Mouse (Mus musculus) C2C12 (cell line): ENCODE results near the gene 1700113H08Rik. TPM values are rescaled to one million over a fixed set of nuclear protein-coding genes. Genes with fewer than 3 reads are reported as not detected.

Experiments
- H3K27me3 ChIP-seq: one replicate; pipeline ENCODE4 v1.6.1; 2011; ENCODE audit not compliant: control insufficient read depth, insufficient read depth, insufficient read length
- H3K36me3 ChIP-seq: one replicate; pipeline ENCODE4 v1.6.1; 2011; ENCODE audit not compliant: control insufficient read depth, insufficient read depth
- H3K4me3 ChIP-seq: one replicate; pipeline ENCODE4 v1.5.1; 2011; ENCODE audit warnings: mild to moderate bottlenecking, control low read depth; ENCODE audit not compliant: poor library complexity, insufficient read depth, severe bottlenecking
- H3K79me2 ChIP-seq: one replicate; pipeline ENCODE4 v1.6.1; 2011; ENCODE audit not compliant: control insufficient read depth, insufficient read depth
- H3K79me3 ChIP-seq: one replicate; pipeline ENCODE4 v1.6.1; 2011; ENCODE audit warnings: low read depth, control low read depth
- H3ac ChIP-seq: one replicate; pipeline ENCODE3; 2011; ENCODE audit warnings: low read depth; ENCODE audit not compliant: control insufficient read depth, insufficient read length
- CEBPB ChIP-seq: IDR thresholded peaks from one replicate; pipeline ENCODE4 v1.6.1; 2011; ENCODE audit warnings: low read depth, mild to moderate bottlenecking, control low read depth, moderate library complexity
- CTCF ChIP-seq: IDR thresholded peaks from one replicate; pipeline ENCODE4 v1.5.1; 2011; ENCODE audit not compliant: control insufficient read depth, insufficient read depth, insufficient read length
- FOSL1 ChIP-seq: IDR thresholded peaks from one replicate; pipeline ENCODE4 v1.8.0; 2011; ENCODE audit warnings: mild to moderate bottlenecking, low read length; ENCODE audit not compliant: poor library complexity, insufficient read depth, severe bottlenecking
- MAX ChIP-seq: IDR thresholded peaks from one replicate; pipeline ENCODE4 v1.6.1; 2011; ENCODE audit warnings: mild to moderate bottlenecking, control low read depth
- MYOD1 ChIP-seq: IDR thresholded peaks from one replicate; pipeline ENCODE4 v1.6.1; 2011; ENCODE audit warnings: low read depth; ENCODE audit not compliant: control insufficient read depth, insufficient read length
- MYOG ChIP-seq: IDR thresholded peaks from one replicate; pipeline ENCODE4 v1.6.1; 2011; ENCODE audit not compliant: control insufficient read depth, insufficient read length; ENCODE audit errors: extremely low read depth
- USF1 ChIP-seq: IDR thresholded peaks from one replicate; pipeline ENCODE4 v1.6.1; 2011; ENCODE audit warnings: low read depth, mild to moderate bottlenecking, control low read depth, moderate library complexity
- polyA plus RNA-seq: library from polyadenylated mRNA; unstranded; fragments of >200 nt; fragmentation: generic; extraction: Trizol; gene quantifications from one replicate; pipeline ENCODE4 v1.2.1, GENCODE M21; 2012; ENCODE audit warnings: missing spikeins

Gene 1700113H08Rik
- polyA plus RNA-seq, 1 experiment = not detected

- TF ChIP-seq FOSL1 = no peak
- TF ChIP-seq USF1 = no peak
- no peak for TF ChIP-seq MYOG
- TF ChIP-seq CTCF = no peak
- no peak for TF ChIP-seq MAX
- TF ChIP-seq MYOD1 = no peak
- no peak for TF ChIP-seq CEBPB
- H3K79me3 ChIP-seq = no peaks in the 10 kb centered on the region
- H3K27me3 ChIP-seq = no peaks in the 10 kb centered on the region
- H3ac ChIP-seq = no peak overlapping the region
- no peak overlapping the region for H3K4me3 ChIP-seq
- H3K36me3 ChIP-seq = no peaks in the 10 kb centered on the region
- H3K79me2 ChIP-seq = no peaks in the 10 kb centered on the region
Measured at GRCm38 (mm10) chr10:87059447-87059846, 1.6 kb downstream of the 1700113H08Rik start.

GRCm38 (mm10) chr10:87084236-87084635 lies 26.4 kb downstream of the 1700113H08Rik start:
- no peaks in the 10 kb centered on the region for H3K79me3 ChIP-seq
- H3K36me3 ChIP-seq = no peaks in the 10 kb centered on the region
- H3ac ChIP-seq = no peak overlapping the region
- H3K79me2 ChIP-seq = no peaks in the 10 kb centered on the region
- TF ChIP-seq MAX (no peak), CTCF (no peak), MYOD1 (no peak), FOSL1 (no peak), MYOG (no peak), CEBPB (no peak), USF1 (no peak)
- no peak overlapping the region for H3K4me3 ChIP-seq
- no peaks in the 10 kb centered on the region for H3K27me3 ChIP-seq

DNA sequence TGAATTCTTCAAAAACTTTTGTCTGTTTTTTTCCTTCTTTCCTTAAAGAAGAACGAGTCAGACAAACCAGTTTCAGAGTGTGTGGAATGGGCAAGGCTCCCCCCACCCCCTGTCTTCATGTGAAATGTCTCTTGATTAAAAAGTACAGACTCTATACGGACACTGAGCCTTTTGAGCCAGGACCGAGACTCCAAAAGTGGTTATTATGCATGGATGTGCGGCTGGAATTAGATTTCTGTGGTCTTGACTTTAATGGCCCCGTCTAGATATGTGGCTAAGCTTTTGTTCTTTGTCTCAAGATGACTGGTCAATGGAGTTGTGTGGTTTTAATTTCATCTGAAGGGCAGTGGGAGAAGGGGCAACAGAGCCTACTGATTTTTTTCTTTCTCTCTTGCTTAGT lies 29.8 kb downstream of the 1700113H08Rik start:
- H3K79me3 ChIP-seq = no peaks in the 10 kb centered on the region
- TF ChIP-seq MYOD1 (no peak), MYOG (no peak)
- no peaks in the 10 kb centered on the region for H3K27me3 ChIP-seq
- no peak overlapping the region for H3ac ChIP-seq
- no peaks in the 10 kb centered on the region for H3K79me2 ChIP-seq
- H3K4me3 ChIP-seq = no peak overlapping the region
- H3K36me3 ChIP-seq = no peaks in the 10 kb centered on the region

DNA sequence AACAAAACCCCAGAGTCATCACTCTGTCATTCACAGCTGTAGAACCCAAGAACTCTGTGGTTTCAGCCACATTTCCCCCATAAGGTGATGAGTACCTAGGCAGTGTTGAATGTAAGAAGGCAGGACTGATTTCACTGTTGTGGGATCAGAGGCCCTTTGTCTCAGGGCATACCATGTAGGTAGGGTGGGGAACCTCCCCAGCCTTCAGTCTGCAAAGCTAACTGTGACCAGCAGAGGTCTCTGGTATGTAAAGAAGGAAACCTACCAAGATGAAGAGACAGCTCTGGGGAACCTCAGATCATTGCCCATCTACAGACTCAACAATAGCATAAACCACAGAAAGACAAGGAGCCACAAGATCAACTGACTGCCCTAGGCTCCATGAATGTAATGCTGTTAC lies 36.4 kb downstream of the 1700113H08Rik start:
- Histone ChIP-seq H3K4me3 (no peak overlapping the region), H3K79me3 (no peaks in the 10 kb centered on the region), H3K36me3 (no peaks in the 10 kb centered on the region), H3K79me2 (no peaks in the 10 kb centered on the region), H3K27me3 (no peaks in the 10 kb centered on the region), H3ac (no peak overlapping the region)
- TF ChIP-seq MYOG = no peak
- TF ChIP-seq USF1 = no peak
- TF ChIP-seq FOSL1 = no peak
- TF ChIP-seq MAX = no peak
- no peak for TF ChIP-seq MYOD1
- TF ChIP-seq CTCF = no peak
- TF ChIP-seq CEBPB = no peak

- Histone ChIP-seq H3K27me3 (no peaks in the 10 kb centered on the region), H3K79me2 (no peaks in the 10 kb centered on the region), H3ac (no peak overlapping the region), H3K79me3 (no peaks in the 10 kb centered on the region), H3K36me3 (no peaks in the 10 kb centered on the region), H3K4me3 (no peak overlapping the region)
- no peak for TF ChIP-seq MAX
- TF ChIP-seq MYOG = no peak
- no peak for TF ChIP-seq CEBPB
- no peak for TF ChIP-seq FOSL1
- TF ChIP-seq CTCF = no peak
- TF ChIP-seq USF1 = no peak
- TF ChIP-seq MYOD1 = no peak
Measured at GRCm38 (mm10) chr10:87098722-87099121, 40.9 kb downstream of the 1700113H08Rik start.

DNA sequence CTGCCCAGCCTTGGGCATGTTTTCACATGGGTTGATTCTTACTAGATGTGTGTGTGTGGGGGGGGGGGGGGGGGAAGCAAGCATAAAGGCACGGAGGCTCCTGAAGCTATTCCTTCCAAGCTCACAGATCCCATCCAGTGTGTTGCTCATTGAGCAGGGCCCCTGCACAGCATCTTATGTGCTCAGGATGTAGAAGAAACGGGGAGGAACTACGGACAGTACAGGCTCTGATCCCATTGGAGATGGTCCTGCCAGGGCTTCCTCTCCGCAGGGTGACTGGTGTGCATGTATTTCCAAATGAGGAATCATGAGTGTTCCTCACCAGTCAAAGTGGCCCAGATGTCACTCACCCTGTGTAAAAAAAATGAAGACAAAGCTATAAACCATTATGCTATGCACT lies 42.8 kb downstream of the 1700113H08Rik start:
- Histone ChIP-seq H3K4me3 (no peak overlapping the region), H3ac (no peak overlapping the region), H3K27me3 (no peaks in the 10 kb centered on the region), H3K79me2 (no peaks in the 10 kb centered on the region), H3K79me3 (no peaks in the 10 kb centered on the region), H3K36me3 (no peaks in the 10 kb centered on the region)
- TF ChIP-seq MAX (no peak), USF1 (no peak), MYOD1 (no peak), MYOG (no peak), CTCF (no peak), CEBPB (no peak), FOSL1 (no peak)
